Mouse (Mus musculus): Measurements from ENCODE around the gene Sept7.
"Not testable (repeated sequence)": the region's sequence is repeated elsewhere in the genome, so short reads cannot be mapped to it uniquely, and the experiment has no call there.

Gene Sept7

DNA sequence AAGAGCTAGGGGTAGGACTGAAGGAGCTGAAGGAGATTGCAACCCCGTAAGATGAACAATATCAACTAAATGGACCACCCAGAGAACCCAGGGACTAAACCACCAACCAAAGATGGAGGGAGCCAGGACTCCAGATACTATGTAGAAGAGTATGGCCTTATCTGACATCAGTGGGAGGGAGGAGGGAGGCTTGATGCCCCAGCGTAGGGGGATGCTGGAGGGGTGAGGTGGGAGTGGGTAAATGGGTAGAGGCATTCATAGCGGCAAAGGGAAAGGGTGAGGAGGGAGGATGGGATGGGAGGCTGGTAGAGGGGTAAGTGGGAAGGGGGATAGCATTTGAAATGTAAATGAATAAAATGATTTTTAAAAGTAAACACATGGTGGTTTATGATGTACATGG is 8.2 kb downstream of the Sept7 start:
- in situ Hi-C loops (cut with MboI): no loop called here

DNA sequence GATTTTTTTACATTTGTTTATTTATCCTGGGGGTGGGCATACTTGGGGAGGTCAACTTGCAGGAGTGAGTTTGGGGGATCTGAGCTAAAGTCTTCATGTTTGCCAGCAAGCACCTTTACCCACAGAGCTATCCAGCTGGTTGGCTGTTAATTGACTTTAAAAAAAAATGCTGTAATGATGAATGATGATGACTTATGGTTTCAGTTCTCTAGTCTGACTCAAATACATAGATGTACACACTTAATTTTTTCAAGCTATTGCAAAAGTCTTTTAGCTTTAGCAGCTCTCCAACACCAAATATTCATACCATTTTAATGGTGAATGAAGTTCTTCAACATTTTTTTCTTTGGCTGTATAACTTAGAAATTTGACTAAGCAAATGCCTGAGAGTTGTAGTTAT is 8.7 kb downstream of the Sept7 start:
- in situ Hi-C loops (cut with MboI): no loop called here

DNA sequence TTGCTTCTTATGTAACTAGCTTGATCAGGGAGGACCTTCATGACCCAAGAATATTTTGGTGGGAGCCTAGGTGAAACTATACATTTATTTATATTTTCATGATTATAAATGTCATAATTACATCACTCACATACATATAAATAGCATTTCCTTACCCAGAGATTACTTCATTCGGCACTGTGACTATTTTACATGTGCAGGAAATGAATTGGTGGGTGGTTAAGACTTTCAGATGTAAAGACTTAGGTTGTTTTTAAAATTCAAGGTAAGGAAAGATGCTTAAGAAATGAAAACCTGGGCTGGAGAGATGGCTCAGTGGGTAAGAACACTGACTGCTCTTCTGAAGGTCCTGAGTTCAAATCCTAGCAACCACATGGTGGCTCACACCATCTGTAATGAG is 9.8 kb downstream of the Sept7 start:
- in situ Hi-C loops (cut with MboI): no loop called here

DNA sequence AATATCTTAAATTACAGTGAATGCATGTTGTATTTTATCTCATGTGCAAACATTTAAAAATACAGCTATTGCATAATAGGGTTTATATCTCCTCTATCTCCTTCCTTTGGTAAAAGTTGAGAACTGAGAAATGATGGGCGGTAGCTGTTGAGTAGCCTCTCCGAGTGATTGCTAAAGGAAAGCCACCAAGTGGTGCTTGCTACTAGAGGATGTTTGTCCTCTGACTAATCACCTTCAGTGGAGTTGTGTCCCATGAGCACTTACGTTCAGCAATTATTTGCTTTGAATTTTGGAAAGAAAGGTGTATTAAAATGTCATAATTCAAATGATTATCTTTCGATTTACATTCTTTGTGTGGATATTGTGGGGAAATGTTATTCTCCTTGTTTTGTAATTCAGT is 13.6 kb downstream of the Sept7 start:
- in situ Hi-C loops (cut with MboI): no loop called here

DNA sequence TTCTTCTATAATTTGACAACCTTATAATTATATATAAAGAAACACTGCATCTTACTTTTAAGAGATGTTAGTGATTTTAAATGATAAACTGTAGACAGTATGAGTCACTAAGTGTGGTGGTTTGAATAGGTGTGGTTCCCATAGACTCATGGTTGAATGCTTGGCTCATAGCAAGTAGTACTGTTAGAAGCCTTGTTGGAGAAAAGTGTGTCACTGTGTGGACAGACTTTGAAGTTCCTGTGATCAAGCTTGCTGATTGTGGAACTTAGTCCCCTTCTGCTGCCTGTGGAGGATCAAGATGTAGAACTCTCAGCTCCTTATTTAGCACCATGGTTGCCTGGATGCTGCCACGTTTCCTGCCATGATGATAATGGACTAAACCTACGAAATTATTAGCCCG is 14.9 kb downstream of the Sept7 start:
- in situ Hi-C loops (cut with MboI): no loop called here

DNA sequence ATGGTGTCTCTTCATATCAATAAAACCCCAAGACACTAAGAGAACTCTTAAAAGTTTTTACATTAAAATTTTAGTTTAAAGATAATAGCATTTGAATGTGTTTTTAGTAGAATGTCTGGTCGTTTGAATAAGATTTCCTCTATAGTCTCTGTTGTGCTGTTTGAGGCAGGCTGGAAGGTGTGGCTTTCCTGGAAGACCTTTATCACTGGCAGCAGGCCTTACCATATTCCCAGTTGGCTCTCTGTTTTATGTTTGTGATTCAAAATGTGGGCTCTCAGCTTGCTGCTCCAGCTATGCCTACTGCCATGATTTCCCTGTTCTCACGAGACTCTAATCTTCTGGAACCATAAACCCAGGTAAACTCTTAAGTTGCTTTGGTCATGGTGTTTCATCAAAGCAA is 15.3 kb downstream of the Sept7 start:
- in situ Hi-C loops (cut with MboI): no loop called here

DNA sequence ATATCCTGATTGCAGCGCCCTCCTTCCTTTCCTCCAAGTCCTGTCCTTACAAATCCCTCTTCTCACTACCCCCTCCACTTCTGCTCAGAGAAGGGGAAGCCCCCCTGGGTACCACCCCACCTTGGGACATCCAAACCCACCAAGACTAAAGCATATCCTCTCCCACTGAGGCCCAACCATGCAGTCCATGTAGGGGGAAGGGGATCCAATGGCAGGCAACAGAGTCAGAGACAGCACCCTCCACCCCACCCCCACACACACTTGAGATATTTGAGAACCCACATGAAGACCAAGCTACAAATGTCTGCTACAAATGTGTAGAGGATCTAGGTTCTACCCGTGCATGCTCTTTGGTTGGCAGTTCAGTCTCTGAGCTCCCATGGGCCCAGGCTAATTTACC is 19.7 kb downstream of the Sept7 start:
- in situ Hi-C loops (cut with MboI): no loop called here

DNA sequence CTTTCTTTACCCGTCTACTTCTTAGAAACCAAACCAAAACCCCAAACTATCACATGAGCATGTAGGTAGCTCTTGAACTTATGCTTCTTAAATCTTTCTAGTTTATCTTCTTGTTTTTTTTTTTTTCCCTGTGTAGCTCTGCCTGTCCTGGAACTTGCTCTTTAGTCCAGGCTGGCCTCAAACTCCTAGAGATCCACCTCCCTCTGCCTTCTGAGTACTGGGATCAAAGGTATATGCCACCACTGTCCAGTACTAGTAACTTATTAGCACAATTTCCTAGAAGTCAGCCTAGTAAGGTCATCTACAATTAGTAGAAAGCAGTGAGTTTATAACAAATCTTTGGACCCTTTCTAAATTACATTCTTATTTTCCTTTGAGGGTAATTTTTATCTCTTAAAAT is 37.6 kb downstream of the Sept7 start:
- in situ Hi-C loops (cut with MboI): loop anchor here (10.0 kb wide), 1 partner anchor 115 kb away; no protein-coding TSS in a partner anchor

DNA sequence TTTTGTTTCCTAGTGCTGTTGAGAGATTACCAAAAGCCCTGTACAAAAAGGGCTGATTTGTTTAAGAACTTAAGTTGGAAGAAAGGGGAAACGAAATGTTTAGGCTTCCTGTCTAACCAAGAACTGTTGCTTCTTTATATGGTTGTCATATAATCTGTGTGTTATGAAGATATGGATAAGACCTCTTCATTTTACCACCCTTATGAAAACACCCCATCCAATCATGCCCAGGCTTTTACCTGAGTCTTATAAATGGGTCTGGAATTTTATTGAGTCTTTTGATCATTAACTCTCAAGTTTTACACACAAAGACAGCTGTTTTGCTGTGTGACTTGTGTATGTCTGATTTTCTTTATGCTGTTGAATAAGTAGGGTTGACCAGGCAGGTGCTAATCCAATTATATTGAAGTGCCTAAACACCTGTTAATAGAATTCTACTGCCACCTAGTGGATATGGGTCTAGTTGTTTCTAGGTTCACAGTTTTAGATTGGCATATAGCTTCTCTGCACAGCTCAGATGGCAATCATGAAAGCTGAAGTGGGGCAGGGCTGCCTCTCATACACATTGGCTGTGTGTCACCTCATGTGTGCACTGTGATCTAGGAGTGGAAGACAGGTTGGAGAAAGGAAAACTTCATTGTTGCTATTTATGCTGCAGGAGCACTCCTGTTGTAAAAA is 57.4 kb downstream of the Sept7 start:
- in situ Hi-C loops (cut with MboI): no loop called here

DNA sequence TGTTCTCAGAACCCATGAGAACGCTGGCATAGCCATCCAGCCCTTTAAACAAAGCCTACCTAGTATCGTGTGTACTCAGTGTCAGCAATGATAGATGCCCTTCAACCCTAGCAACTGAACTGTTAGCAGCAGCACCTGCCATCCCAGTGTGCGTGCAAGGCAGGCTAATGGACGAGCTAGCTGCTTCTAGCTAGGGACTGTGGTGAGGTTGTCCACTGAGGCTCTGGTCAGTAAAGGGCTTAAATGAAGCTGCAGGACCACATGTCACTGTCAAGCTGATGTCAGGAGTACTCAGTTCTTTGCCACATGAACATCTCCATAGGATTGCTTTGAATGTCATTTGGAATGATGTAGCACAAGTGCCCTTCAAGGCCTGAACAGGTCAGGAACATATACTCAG is 62.1 kb downstream of the Sept7 start:
- in situ Hi-C loops (cut with MboI): no loop called here

DNA sequence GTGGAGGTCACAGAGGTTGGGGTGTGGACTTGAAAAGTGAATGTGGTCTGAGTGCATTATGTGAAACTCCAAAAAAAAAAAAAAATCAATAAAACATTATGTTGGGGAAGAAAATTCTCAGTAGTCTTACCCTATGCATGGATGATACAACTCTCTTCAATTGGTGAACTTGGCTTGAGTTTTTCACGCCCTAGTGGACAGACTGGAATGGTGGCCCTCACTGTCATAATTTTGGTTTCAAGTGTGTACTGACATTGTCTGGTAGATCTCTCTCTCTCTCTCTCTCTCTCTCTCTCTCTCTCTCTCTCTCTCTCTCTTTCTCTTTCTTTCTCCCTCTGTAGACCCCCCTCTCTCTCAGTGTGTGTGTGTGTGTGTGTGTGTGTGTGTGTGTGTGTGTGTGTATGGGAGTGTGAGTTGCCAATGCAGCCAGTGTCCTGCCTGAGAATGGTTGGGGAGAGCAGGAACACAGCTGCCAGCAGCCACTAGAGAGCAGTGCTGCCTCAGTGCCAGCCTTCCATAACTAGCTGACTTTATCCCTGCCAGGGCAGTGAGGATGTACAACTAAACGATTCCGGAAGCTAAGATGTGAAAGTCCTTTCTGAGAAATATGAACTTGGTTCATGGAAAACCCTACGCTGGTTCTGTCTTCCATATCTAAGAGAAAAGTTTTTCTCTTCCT is 65.7 kb downstream of the Sept7 start:
- in situ Hi-C loops (cut with MboI): no loop called here

DNA sequence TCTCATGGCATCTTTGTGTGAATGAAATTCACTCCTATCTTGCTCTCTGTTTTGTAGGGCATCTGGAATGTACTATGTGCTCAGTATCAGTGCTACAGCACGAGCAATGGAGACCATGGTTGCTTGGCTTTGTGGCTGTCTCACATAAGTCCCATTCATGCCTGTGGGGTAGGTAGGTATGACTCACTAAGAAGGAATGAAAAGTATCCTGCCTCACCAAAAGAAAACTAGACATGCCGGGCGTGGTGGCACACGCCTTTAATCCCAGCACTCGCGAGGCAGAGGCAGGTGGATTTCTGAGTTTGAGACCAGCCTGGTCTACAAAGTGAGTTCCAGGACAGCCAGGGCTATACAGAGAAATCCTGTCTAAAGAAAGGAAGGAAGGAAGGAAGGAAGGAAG is 67.4 kb downstream of the Sept7 start:
- in situ Hi-C loops (cut with MboI): not testable (repeated sequence)

DNA sequence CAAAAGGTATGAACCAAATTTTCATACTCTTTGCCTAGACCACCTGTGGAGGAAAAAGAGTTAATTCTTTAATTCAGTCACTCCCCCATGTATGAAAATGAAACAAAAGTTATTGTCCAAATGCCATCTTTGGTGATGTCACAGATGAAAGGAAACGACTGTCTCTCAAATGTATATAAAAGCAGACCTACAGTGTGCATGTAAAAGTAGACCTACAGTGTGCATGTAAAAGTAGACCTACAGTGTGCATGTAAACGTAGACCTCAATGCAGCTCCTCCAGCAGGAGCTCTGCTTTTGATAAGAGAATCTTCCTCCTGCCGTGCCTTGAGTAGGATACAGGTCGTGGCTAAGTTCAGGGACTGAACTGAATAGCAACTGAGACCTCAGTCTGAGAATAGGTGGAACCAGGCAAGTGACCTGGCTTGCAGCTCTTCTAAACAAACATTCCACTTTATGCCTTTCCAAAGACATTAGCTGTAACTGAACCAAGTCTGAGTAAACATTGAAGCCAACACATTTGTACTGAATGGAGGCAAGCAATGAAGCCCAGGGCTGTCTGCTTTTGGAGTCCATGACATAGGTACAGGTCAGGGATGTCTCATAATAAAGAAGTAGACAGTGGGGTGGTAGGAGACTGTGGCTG is 75.6 kb downstream of the Sept7 start:
- in situ Hi-C loops (cut with MboI): no loop called here

DNA sequence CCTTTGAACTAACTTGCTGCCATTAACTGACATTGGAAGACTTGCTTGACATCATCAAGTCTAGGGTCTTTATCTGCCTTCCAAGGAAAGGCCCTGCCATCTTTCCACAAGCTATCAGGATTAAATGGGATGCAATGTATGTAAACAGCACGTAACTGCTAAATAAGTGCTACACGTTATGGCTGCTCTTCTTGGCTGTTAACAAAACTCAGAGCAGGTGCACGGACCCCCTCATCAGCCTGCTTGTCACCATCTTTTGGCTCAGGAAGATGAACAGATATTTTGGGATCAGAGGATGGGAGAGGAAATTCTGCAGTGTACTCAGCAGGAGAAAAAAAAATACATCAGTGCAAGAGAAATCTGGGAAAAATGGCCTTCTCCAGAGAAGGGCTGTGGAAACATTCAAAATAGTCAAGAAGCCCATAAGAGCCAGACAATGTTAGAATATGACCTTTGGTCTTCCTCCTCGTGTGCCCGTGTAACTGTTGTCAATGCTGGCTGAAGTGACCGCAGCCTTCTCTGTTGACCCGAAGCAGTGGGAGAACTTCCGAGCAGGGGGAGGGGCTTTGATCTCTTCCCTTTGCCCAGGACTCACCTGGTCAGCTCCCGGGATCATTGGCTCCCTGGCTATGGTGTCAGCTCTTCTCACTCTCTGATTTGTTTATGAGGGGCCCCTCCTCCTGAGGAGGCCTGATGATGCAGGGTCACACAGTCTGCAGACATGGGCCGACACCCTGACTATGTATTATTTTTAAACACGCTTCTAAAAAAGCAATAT is 76.9 kb downstream of the Sept7 start:
- in situ Hi-C loops (cut with MboI): no loop called here

DNA sequence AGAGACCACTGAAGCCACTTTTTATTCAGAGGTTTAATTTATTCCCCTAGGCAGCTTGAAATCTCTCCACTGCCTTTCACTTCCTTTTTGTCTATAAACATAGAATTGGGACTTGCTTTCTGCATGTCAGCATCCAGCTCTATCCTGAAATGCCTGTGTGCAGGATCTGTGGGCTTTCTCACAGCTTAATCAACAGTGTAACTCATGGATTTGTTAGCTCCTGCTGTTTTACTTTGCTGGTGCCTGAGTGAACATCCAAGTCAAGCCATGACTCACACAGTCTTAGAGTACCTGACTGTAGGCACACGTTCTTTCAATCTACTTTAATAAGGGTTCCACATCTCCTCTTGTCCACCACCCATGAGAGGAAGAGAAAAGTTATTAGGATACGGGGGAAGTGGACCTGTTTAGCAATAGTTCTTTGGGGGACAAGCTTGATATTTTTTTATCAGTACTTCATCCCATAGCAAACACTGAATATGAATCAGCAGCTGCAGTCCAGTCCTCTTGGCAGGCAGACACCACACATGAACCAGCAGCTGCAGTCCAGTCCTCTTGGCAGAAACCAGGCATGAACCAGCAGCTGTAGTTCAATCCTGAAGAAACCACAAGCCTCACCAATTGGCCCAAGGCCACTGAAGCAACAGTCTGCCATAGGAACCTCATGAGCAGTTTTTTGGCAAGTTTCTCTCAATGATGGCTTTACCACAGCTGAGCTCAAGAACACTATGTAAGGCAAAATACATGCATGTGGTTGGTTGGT is 85.4 kb downstream of the Sept7 start:
- in situ Hi-C loops (cut with MboI): no loop called here

DNA sequence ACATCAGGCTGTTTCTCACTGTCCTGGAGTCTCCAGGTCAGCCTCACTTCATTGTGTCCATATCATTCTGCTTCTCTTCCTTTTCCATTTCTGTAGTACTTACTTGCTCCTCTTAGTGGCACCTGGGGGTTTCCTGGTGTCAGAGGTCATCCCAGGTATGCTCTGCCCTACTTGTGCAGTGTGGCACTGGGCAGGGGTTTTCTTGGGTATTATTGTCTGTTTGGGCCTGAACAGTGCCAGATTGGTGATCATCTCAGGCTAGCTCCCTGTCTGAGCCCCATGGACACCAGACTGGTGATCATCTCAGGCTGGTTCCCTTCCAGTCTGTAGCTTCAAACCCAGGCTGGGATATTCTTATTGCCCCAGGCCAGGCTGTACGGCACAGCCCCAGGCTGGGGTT is 88.2 kb downstream of the Sept7 start:
- in situ Hi-C loops (cut with MboI): no loop called here

DNA sequence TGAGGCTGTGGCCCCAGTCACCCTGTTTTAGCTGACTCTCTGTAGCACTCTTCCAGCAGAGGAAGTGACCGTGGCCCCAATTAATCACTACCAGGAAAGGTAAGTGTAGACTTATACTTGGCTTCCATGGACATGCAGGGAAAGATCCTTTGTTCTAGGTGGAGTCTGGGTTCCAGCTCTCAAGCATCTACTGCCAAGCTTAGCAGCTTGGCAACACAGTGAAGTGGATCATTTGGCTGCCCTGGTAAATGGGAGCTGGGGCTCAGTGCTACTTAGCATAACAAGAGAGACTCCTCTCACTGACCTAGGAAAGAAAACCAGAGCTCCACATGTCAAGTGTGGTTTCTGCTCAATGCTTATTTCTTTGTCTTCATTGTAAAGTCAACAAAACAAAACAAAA is 101.5 kb downstream of the Sept7 start:
- in situ Hi-C loops (cut with MboI): no loop called here

DNA sequence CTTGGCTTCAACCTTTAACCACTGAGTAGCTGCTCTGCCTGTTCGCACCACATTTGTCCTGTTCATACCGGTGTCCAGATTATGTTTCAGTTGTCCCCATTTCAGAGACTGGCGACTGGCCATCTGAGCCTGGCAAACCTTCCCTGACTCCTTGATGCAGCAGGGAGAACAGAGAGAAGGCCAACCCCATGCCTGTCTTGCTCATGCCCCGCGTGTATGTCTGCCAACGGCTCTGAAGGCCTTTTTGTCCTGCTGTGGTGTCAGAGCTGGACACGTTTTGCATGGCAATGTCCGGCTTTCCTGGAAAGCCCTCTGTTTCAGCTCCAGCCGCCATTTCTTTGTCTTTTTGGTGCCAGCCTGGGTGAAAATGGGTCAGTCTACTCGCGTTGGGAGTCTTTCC is 103.6 kb downstream of the Sept7 start:
- in situ Hi-C loops (cut with MboI): no loop called here

DNA sequence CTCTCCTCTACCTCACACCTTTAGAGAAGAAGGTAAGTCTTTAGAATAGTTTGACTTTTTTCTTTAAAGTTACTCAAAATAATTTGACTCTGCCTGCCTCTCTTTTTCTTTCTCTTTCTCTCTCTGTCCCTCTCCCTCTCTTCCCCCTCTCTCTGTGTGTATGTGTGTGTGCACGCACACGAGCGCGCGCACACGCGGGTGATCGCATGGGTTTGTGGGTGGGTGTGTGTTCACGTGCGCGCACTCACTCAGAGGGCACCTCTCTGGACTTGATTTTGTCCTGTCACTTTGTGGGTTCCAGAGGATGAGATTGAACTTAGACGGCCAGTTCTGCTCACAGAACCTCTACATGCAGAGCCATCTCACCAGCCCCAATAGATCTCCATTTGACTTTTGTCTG is 105.3 kb downstream of the Sept7 start:
- in situ Hi-C loops (cut with MboI): no loop called here

DNA sequence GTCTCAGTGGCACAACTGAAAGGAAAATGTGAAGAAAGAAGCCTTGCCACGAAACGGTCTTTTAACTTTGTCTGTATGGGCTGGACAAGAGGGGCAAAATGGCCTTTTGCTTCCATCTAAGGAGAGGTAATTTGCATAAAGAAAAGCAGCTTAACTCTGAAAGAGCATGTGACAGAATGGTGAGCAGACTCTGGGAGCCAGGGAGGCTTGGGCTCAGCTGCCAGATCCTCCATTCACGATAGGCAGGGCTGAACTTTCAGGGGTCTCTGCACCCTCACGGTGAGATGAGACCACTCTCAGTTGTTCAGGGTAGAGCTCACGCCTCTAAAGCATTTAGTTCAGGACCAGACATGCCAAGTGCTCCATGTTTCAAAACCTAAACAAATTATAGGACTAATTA is 105.8 kb downstream of the Sept7 start:
- in situ Hi-C loops (cut with MboI): no loop called here

All from mature B cell (primary cell).